Mouse (Mus musculus): ENCODE data around the gene Blm.

GRCm38 (mm10) chr7:80405188-80405695 is 129.7 kb downstream of the Blm start, which contains the start of gene Furin:
- TF ChIP-seq GATA1 (IDR thresholded peaks at IDR 0.05; ENCODE audit: low read length) (no peak), TAL1 (IDR thresholded peaks at IDR 0.05; ENCODE audit: low read length) (no peak)

Data from erythroblast, embryonic 14.5 days (primary cell).